Mouse (Mus musculus): ENCODE measurements around the gene Cldn6. TPM values are rescaled to one million over a fixed set of nuclear protein-coding genes. Genes with fewer than 3 reads are reported as not detected.

Gene Cldn6
- polyA plus RNA-seq (2015; fragmentation: Nextera tagmentation; extraction: Ambion mirVana) = 92.7 and 122 TPM in 2 replicates

- no peak for ATAC-seq (ENCODE audit: insufficient read depth, low FRiP score, low read depth)
- H3K4me1 ChIP-seq = peaks cover 59% of the 10 kb centered on the region
- H3K27ac ChIP-seq = peak within 1 kb of the TSS; percentile 64
- 3% methylated on average over 38 of the region's 38 CpGs for WGBS
- H3K36me3 ChIP-seq = no peaks in the 10 kb centered on the region
- H3K27me3 ChIP-seq (replicated peaks) = peaks cover 37% of the 10 kb centered on the region
- H3K4me3 ChIP-seq (replicated peaks) = peak within 1 kb of the TSS; percentile 36
- H3K9ac ChIP-seq = no peak within 1 kb of the TSS
- no peaks in the 10 kb centered on the region for H3K9me3 ChIP-seq
- H3K4me2 ChIP-seq = peak within 1 kb of the TSS; percentile 42
Observed at GRCm38 (mm10) chr17:23679127-23679835, at the start of gene Cldn6. TSS of gene Cldn6 (plus strand) at chr17:23679249.

DNA sequence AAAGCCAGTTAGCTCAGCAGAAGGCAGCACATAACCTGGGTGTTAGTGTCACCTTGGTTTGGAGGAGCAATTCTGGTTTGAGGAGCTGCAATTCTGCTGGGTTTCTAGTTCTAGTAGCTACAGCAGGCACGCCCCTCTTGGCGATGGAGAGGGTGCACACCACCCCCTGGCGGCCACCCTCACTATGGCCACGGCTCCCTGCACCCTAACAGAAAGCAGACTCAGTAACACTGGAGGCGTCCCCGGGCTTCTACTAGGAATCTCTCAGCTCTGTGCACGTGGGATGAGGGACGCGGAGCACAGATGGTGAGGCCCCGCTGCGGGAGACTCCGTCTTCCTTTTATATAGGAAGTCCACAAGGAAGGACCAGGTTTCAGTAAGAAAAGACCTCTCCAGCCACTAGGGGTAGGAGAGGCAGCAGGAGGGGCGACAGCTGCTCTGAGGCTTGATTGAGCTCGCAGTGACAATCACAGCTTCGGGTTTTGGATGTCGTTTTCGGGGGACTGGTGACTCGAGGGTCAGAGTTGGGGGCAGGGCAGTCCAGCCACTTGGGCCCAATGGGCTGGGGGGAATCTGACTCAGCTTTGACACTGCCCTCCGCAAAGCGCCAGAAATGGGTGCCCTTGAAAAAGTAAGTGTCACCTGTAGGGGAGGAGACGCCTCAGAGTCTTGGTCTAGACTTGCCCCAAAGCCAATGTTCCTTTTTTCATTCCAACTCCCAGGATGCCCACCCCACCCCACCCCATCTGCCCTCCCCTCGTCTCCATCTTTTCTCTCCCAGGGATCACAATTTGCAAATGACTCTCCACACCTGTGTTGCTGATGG is 48.6 kb upstream of the Cldn6 start:
- Histone ChIP-seq H3K27ac (no peak overlapping the region), H3K36me3 (no peaks in the 10 kb centered on the region), H3K9me3 (no peaks in the 10 kb centered on the region), H3K27me3 (replicated peaks) (no peaks in the 10 kb centered on the region), H3K4me1 (peaks cover 3% of the 10 kb centered on the region; the same call in 1 of the 2 replicates), H3K4me2 (peak overlapping the region; percentile 56), H3K9ac (peak overlapping the region; percentile 25; the same call in 1 of the 2 replicates), H3K4me3 (replicated peaks) (peak overlapping the region; percentile 26)
- ATAC-seq (ENCODE audit: insufficient read depth, low FRiP score, low read depth) = peak; percentile 76
- WGBS = 13% methylated on average over 22 of the region's 22 CpGs

DNA sequence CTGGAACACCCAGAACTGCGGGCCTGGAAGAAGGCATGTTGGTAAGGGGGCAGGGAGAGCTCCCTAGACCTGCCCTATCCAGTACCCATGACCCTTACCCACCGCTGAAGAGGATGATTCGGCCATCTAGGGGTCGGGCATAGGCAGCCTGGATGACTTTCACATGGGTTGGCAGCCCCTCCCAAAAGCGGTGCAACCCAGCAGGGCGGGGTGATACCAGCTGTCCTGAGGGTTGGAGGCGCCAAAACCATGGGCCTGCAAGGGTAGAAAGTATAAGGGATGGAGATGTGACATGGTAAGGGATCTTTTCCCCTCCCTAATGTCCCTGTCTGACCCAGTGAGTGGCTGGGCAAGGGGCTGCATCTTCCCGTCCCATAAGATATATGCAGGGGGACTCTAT is 47.8 kb upstream of the Cldn6 start:
- Histone ChIP-seq H3K4me1 (peaks cover 3% of the 10 kb centered on the region; the same call in 1 of the 2 replicates), H3K27ac (no peak overlapping the region), H3K9ac (no peak overlapping the region), H3K36me3 (no peaks in the 10 kb centered on the region), H3K4me3 (replicated peaks) (no peak overlapping the region), H3K27me3 (replicated peaks) (no peaks in the 10 kb centered on the region), H3K4me2 (no peak overlapping the region), H3K9me3 (no peaks in the 10 kb centered on the region)
- no peak for ATAC-seq (ENCODE audit: insufficient read depth, low FRiP score, low read depth)
- WGBS = 75% methylated on average over 8 of the region's 8 CpGs

GRCm38 (mm10) chr17:23644613-23645495 is 34.2 kb upstream of the Cldn6 start, which contains the start of gene Mmp25:
TSS of gene Mmp25 (minus strand) at chr17:23645277.
- no peak for ATAC-seq (ENCODE audit: insufficient read depth, low FRiP score, low read depth)
- no peak within 1 kb of the TSS for H3K27ac ChIP-seq
- H3K4me3 ChIP-seq (replicated peaks) = peak within 1 kb of the TSS; percentile 46
- WGBS = under 1% methylated on average over 58 of the region's 58 CpGs
- H3K4me2 ChIP-seq = peak within 1 kb of the TSS; percentile 90
- H3K27me3 ChIP-seq (replicated peaks) = peaks cover 7% of the 10 kb centered on the region; the same call in 1 of the 2 replicates
- no peaks in the 10 kb centered on the region for H3K36me3 ChIP-seq
- peaks cover 5% of the 10 kb centered on the region; the same call in 1 of the 2 replicates for H3K4me1 ChIP-seq
- H3K9ac ChIP-seq = 0 out of 2 replicates have a peak within 1 kb of the TSS, but pooled peaks have one; percentile 2
- no peaks in the 10 kb centered on the region for H3K9me3 ChIP-seq

DNA sequence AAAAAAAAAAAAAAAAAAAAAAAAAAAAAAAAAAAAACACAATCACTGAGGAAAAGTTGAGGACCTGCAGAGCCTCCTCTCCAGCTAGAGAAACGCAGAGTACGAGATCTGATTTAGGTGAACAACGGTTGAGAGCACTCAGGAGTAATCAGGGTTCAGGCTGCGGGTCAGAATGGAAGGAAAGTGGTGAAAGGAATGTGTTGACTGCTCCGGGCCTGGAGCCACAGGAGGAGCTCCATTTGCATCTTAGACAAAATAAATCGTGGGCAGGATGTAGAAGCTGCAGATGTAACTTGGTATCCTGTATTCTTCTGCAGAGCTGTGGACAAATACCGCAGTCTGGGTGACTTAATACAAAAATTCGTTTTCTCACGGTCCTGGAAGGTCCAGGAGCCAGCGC is 33.2 kb upstream of the Cldn6 start:
- H3K4me1 ChIP-seq = peaks cover 5% of the 10 kb centered on the region; the same call in 1 of the 2 replicates
- no peak overlapping the region for H3K4me2 ChIP-seq
- H3K9ac ChIP-seq = no peak overlapping the region
- H3K27ac ChIP-seq = no peak overlapping the region
- 42% methylated on average over 10 of the region's 10 CpGs for WGBS
- ATAC-seq (ENCODE audit: insufficient read depth, low FRiP score, low read depth) = no peak
- peaks cover 7% of the 10 kb centered on the region; the same call in 1 of the 2 replicates for H3K27me3 ChIP-seq (replicated peaks)
- no peaks in the 10 kb centered on the region for H3K36me3 ChIP-seq
- no peaks in the 10 kb centered on the region for H3K9me3 ChIP-seq
- no peak overlapping the region for H3K4me3 ChIP-seq (replicated peaks)

GRCm38 (mm10) chr17:23651363-23651762 is 27.7 kb upstream of the Cldn6 start:
- Histone ChIP-seq H3K4me1 (no peaks in the 10 kb centered on the region), H3K9me3 (no peaks in the 10 kb centered on the region), H3K27me3 (replicated peaks) (no peaks in the 10 kb centered on the region), H3K9ac (no peak overlapping the region), H3K27ac (no peak overlapping the region), H3K4me2 (no peak overlapping the region), H3K4me3 (replicated peaks) (no peak overlapping the region), H3K36me3 (no peaks in the 10 kb centered on the region)
- ATAC-seq (ENCODE audit: insufficient read depth, low FRiP score, low read depth) = no peak
- 82% methylated on average over 6 of the region's 6 CpGs for whole genome bisulfite sequencing

DNA sequence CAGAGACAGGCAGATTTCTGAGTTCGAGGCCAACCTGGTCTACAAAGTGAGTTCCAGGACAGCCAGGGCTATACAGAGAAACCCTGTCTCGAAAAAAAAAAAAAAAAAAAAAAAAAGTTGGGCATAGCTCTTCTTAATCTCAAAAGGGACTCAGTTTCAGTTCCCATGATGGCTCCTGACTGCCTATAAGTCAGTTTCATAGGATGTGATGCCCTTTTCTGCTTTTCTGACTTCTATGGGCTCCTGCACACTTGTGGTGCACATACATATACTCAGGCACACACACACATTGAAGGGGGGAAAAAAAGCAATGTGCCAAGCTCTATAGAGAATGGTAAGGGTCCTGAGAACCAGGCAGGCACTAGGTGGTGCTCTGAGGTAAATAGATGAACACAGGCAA is 25.7 kb upstream of the Cldn6 start:
- Histone ChIP-seq H3K4me3 (replicated peaks) (no peak overlapping the region), H3K27me3 (replicated peaks) (no peaks in the 10 kb centered on the region), H3K27ac (no peak overlapping the region), H3K4me1 (no peaks in the 10 kb centered on the region), H3K36me3 (no peaks in the 10 kb centered on the region), H3K9ac (no peak overlapping the region), H3K4me2 (no peak overlapping the region), H3K9me3 (no peaks in the 10 kb centered on the region)
- 59% methylated on average over 2 of the region's 2 CpGs for WGBS
- no peak for ATAC-seq (ENCODE audit: insufficient read depth, low FRiP score, low read depth)

DNA sequence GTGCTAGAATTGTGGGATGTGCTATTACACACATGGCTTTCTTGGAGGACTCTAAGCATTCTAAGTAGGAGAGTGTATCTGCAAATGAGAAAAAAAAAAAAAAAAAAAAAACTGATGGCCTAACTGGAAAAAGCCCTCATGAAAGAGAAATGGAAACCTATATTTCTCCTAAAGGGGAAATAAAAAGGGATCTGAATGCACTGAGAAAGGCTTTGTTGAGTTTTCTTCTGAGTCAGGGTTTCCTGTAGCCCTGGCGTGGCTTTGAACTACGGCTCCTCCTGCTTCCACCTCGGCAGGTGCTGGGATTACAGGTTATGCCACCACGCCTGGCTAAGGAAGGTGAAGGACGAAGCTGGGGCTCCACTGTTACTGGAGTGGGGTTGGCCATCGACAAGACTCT is 25.0 kb upstream of the Cldn6 start:
- no peaks in the 10 kb centered on the region for H3K4me1 ChIP-seq
- H3K4me3 ChIP-seq (replicated peaks) = no peak overlapping the region
- no peak overlapping the region for H3K9ac ChIP-seq
- no peak overlapping the region for H3K4me2 ChIP-seq
- no peaks in the 10 kb centered on the region for H3K36me3 ChIP-seq
- no peaks in the 10 kb centered on the region for H3K27me3 ChIP-seq (replicated peaks)
- no peak for ATAC-seq (ENCODE audit: insufficient read depth, low FRiP score, low read depth)
- WGBS = 46% methylated on average over 6 of the region's 6 CpGs
- no peak overlapping the region for H3K27ac ChIP-seq
- H3K9me3 ChIP-seq = no peaks in the 10 kb centered on the region

DNA sequence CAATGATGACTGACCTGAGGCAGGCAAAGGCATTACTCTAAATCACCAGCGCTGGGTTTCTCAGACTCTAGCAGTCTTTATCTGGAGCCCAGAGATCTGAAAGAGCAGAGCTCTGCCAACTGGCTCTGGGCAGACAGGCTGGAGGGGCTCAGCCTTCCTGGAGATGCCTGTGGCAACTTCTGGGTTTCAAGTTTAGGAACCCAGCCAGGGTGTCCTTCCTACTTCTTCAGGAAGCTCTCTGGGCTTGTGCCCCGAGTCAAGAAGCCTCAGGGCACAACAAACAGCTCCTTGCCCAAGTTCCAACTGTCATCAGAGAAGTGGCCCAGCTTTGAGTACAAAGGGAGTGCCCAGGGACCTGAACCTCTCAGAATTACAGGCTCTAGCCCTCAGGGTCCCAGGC is 24.6 kb upstream of the Cldn6 start:
- H3K4me3 ChIP-seq (replicated peaks) = no peak overlapping the region
- no peak for ATAC-seq (ENCODE audit: insufficient read depth, low FRiP score, low read depth)
- 67% methylated on average over 2 of the region's 2 CpGs for WGBS
- H3K36me3 ChIP-seq = no peaks in the 10 kb centered on the region
- no peak overlapping the region for H3K9ac ChIP-seq
- no peaks in the 10 kb centered on the region for H3K4me1 ChIP-seq
- no peaks in the 10 kb centered on the region for H3K27me3 ChIP-seq (replicated peaks)
- H3K4me2 ChIP-seq = no peak overlapping the region
- H3K27ac ChIP-seq = no peak overlapping the region
- no peaks in the 10 kb centered on the region for H3K9me3 ChIP-seq

- Histone ChIP-seq H3K4me1 (no peaks in the 10 kb centered on the region), H3K9ac (no peak overlapping the region), H3K4me3 (replicated peaks) (no peak overlapping the region), H3K27me3 (replicated peaks) (peaks cover 26% of the 10 kb centered on the region), H3K27ac (no peak overlapping the region), H3K4me2 (no peak overlapping the region), H3K36me3 (no peaks in the 10 kb centered on the region), H3K9me3 (no peaks in the 10 kb centered on the region)
- 92% methylated on average over 3 of the region's 3 CpGs for WGBS
- ATAC-seq (ENCODE audit: insufficient read depth, low FRiP score, low read depth) = no peak
Observed at GRCm38 (mm10) chr17:23658450-23658849, 20.6 kb upstream of the Cldn6 start.

DNA sequence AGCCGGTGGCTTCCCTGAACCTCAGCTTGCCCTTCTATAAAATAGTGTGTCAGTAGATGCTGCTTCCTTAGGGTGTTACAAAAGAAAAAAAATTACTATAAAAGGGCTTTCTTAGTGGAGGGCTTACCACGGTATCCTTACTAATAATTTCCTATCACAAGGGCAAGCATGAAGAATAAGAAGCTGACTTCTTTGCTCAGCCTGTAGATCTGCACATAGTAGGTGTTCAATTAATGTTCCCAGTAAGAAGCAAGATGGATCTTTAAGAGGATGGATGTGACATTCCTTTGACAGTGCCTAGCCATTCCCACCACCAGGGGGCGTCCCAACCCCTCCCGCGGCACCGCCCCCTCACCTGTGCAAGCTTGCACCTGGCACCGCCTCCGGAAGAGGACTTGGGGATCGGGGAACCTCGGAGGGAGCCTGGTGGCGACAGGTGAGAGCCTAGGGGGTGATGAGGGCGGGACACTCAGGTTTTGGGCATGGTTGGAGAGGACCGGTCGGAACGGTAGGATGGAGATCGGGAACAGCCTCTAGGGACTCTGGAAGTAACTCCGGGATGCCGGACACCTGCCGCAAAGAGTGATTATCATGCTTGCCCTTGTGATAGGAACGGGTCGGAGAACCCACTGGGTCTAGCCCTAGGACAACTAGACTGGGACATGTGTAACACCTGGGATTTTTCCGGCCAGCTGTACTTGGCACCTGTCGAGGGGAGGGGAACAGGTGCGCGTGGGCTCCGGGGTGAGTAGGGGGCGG is 18.8 kb upstream of the Cldn6 start, which contains the start of gene Bicdl2:
TSS of gene Bicdl2 (plus strand) at position 390 of the 759 bp plus-strand sequence.
- Histone ChIP-seq H3K4me3 (replicated peaks) (peak within 1 kb of the TSS; percentile 37), H3K9ac (no peak within 1 kb of the TSS), H3K27ac (peak within 1 kb of the TSS; percentile 60; the same call in 1 of the 2 replicates), H3K4me2 (peak within 1 kb of the TSS; percentile 55), H3K36me3 (no peaks in the 10 kb centered on the region), H3K9me3 (no peaks in the 10 kb centered on the region), H3K27me3 (replicated peaks) (peaks cover 26% of the 10 kb centered on the region), H3K4me1 (0 out of 2 replicates have a peak, but pooled peaks cover 5% of the 10 kb centered on the region)
- 5% methylated on average over 27 of the region's 27 CpGs for WGBS
- peak; percentile 33; the same call in 1 of the 2 replicates for ATAC-seq (ENCODE audit: insufficient read depth, low FRiP score, low read depth)

All from stomach, embryonic 15.5 days (tissue).